Mouse (Mus musculus) cortical plate, adult 2 months (tissue): Measurements from ENCODE around the gene Fam173a.

Experiments used
- CTCF ChIP-seq: fragments of 200-500 bp; IDR thresholded peaks from 2 replicates; pipeline ENCODE4 v1.5.1; 2011; ENCODE audit warnings: mild to moderate bottlenecking, control low read depth, low read length; ENCODE audit not compliant: insufficient read depth; ENCODE audit errors: extremely low read depth
- POLR2A ChIP-seq: fragments of 200-500 bp; IDR thresholded peaks from 2 replicates; pipeline ENCODE4 v1.6.1; 2011; ENCODE audit warnings: mild to moderate bottlenecking, low read length, control low read depth; ENCODE audit not compliant: insufficient read depth; ENCODE audit errors: extremely low read depth

DNA sequence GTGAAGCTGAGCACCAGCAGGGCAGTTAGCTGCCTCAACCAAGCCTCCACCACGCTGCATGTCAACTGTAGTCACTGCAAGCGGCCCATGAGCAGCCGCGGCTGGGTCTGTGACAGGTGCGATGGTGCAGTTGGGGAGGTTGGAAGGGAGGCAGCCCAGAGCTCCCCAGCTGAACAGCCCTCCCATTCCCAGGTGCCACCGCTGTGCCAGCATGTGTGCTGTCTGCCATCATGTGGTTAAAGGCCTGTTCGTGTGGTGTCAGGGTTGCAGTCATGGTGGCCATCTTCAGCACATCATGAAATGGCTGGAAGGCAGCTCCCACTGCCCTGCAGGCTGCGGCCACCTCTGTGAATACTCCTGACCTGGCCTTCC is 35.5 kb upstream of the Fam173a start:
- TF ChIP-seq CTCF (no peak), POLR2A (no peak)
